Mouse (Mus musculus): ENCODE data around the gene Ccdc153. TPM values are rescaled to one million over a fixed set of nuclear protein-coding genes. Genes with fewer than 3 reads are reported as not detected.

Gene Ccdc153
- polyA plus RNA-seq, 1 experiment from 2014 or later, result not detected

DNA sequence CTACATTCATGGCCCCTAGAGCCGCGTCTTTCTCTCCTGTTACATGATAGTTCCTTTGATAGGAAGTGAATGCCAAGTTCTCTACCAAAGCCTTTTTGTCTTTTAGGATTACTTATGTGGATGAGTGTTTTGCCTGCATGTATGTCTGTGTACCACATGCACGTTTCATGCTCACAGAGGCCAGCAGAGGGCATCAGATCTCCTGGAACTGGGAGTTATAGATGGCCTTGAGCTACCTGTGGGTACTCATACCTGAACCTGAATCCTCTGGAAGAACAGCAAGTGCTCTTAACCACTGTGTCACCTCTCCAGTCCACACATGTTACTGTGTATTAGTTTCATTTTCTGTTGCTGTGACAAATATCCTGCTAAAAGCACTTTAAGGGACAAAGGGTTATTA, 52.0 kb downstream of the Ccdc153 start:
- WGBS (ENCODE audit: insufficient replicate concordance), result 75% methylated on average over 3 of the region's 3 CpGs
- no peak for ATAC-seq
- H3K27ac ChIP-seq (ENCODE audit: low read depth), result no peak overlapping the region

More for the DNA sequence above, 52.0 kb downstream of the Ccdc153 start:
- H3K36me3 ChIP-seq (replicated peaks; ENCODE audit: insufficient read depth, low read length), result peaks cover 57% of the 10 kb centered on the region
- peaks cover 14% of the 10 kb centered on the region; the same call in 1 of the 2 replicates for H3K27me3 ChIP-seq (ENCODE audit: insufficient read depth, low read length)
- H3K4me3 ChIP-seq (ENCODE audit: low read depth, low read length), result no peak overlapping the region
- no peak overlapping the region for H3K9ac ChIP-seq (replicated peaks)
- DNase-seq, result peak; percentile 71
- no peak overlapping the region for H3K4me2 ChIP-seq (ENCODE audit: low read depth, low read length)
- no peaks in the 10 kb centered on the region for H3K9me3 ChIP-seq (ENCODE audit: low read length)
- peaks cover 12% of the 10 kb centered on the region for H3K4me1 ChIP-seq (ENCODE audit: insufficient read depth)
- TF ChIP-seq CTCF (IDR thresholded peaks at IDR 0.05; ENCODE audit: low read depth) (peak; percentile 85), EP300 (IDR thresholded peaks at IDR 0.05; ENCODE audit: low read depth) (no peak)

Other genes starting within 250 kb of the Ccdc153 start
- gene Thy1, start 197.3 kb upstream of the Ccdc153 start, polyA plus RNA-seq (2015; fragmentation: Nextera tagmentation; extraction: Ambion mirVana), result 0.39 and 0.85 TPM in 2 replicates
- gene Usp2, start 173.7 kb upstream of the Ccdc153 start, polyA plus RNA-seq (2015; fragmentation: Nextera tagmentation; extraction: Ambion mirVana), result 2.9 and 3.8 TPM in 2 replicates
- gene Mfrp, start 138.9 kb upstream of the Ccdc153 start, polyA plus RNA-seq (2015; fragmentation: Nextera tagmentation; extraction: Ambion mirVana), result not detected in 2 replicates
- 1.0 and 1.3 TPM in 2 replicates for gene C1qtnf5, start 133.4 kb upstream of the Ccdc153 start, polyA plus RNA-seq (2015; fragmentation: Nextera tagmentation; extraction: Ambion mirVana)
- gene Gm49380, start 127.2 kb upstream of the Ccdc153 start, polyA plus RNA-seq (2015; fragmentation: Nextera tagmentation; extraction: Ambion mirVana), result not detected in 2 replicates
- 17.9 and 18.8 TPM in 2 replicates for gene Rnf26, start 127.2 kb upstream of the Ccdc153 start, polyA plus RNA-seq (2015; fragmentation: Nextera tagmentation; extraction: Ambion mirVana)
- 4.2 and 4.5 TPM in 2 replicates for gene Mcam, start 106.2 kb upstream of the Ccdc153 start, polyA plus RNA-seq (2015; fragmentation: Nextera tagmentation; extraction: Ambion mirVana)
- gene Cbl, start 6.6 kb upstream of the Ccdc153 start, polyA plus RNA-seq (2015; fragmentation: Nextera tagmentation; extraction: Ambion mirVana), result 3.1 and 4.0 TPM in 2 replicates
- 0.08 TPM in 1 of 2 replicates, not detected in the other for gene Pdzd3, start 10.8 kb downstream of the Ccdc153 start, polyA plus RNA-seq (2015; fragmentation: Nextera tagmentation; extraction: Ambion mirVana)
- gene Nlrx1, start 27.9 kb downstream of the Ccdc153 start, polyA plus RNA-seq (2015; fragmentation: Nextera tagmentation; extraction: Ambion mirVana), result 4.6 and 5.6 TPM in 2 replicates
- 4.2 TPM in 2 replicates for gene Abcg4, start 47.9 kb downstream of the Ccdc153 start, polyA plus RNA-seq (2015; fragmentation: Nextera tagmentation; extraction: Ambion mirVana)
- 4.5 and 6.3 TPM in 2 replicates for gene Hinfp, start 65.0 kb downstream of the Ccdc153 start, polyA plus RNA-seq (2015; fragmentation: Nextera tagmentation; extraction: Ambion mirVana)
- gene C2cd2l, start 79.6 kb downstream of the Ccdc153 start, polyA plus RNA-seq (2015; fragmentation: Nextera tagmentation; extraction: Ambion mirVana), result 10.1 and 11.4 TPM in 2 replicates
- gene Dpagt1, start 85.3 kb downstream of the Ccdc153 start, polyA plus RNA-seq (2015; fragmentation: Nextera tagmentation; extraction: Ambion mirVana), result 19.0 and 19.4 TPM in 2 replicates
- gene H2afx, start 94.0 kb downstream of the Ccdc153 start, polyA plus RNA-seq (2015; fragmentation: Nextera tagmentation; extraction: Ambion mirVana), result 152 and 164 TPM in 2 replicates
- 517 and 539 TPM in 2 replicates for gene Hmbs, start 103.6 kb downstream of the Ccdc153 start, polyA plus RNA-seq (2015; fragmentation: Nextera tagmentation; extraction: Ambion mirVana)
- gene Vps11, start 121.0 kb downstream of the Ccdc153 start, polyA plus RNA-seq (2015; fragmentation: Nextera tagmentation; extraction: Ambion mirVana), result 12.1 and 13.3 TPM in 2 replicates
- 5.2 and 6.6 TPM in 2 replicates for gene Hyou1, start 138.8 kb downstream of the Ccdc153 start, polyA plus RNA-seq (2015; fragmentation: Nextera tagmentation; extraction: Ambion mirVana)
- 178 and 188 TPM in 2 replicates for gene Slc37a4, start 156.2 kb downstream of the Ccdc153 start, polyA plus RNA-seq (2015; fragmentation: Nextera tagmentation; extraction: Ambion mirVana)
- gene Rps25, start 166.5 kb downstream of the Ccdc153 start, polyA plus RNA-seq (2015; fragmentation: Nextera tagmentation; extraction: Ambion mirVana), result 1,409 and 1,489 TPM in 2 replicates
- gene Trappc4, start 166.9 kb downstream of the Ccdc153 start, polyA plus RNA-seq (2015; fragmentation: Nextera tagmentation; extraction: Ambion mirVana), result 48.0 and 50.4 TPM in 2 replicates
- 11.8 and 12.5 TPM in 2 replicates for gene Ccdc84, start 177.9 kb downstream of the Ccdc153 start, polyA plus RNA-seq (2015; fragmentation: Nextera tagmentation; extraction: Ambion mirVana)
- not detected in 2 replicates for gene Foxr1, start 200.5 kb downstream of the Ccdc153 start, polyA plus RNA-seq (2015; fragmentation: Nextera tagmentation; extraction: Ambion mirVana)
- gene Upk2, start 214.3 kb downstream of the Ccdc153 start, polyA plus RNA-seq (2015; fragmentation: Nextera tagmentation; extraction: Ambion mirVana), result not detected in 2 replicates
- 2.0 and 2.2 TPM in 2 replicates for gene Bcl9l, start 242.1 kb downstream of the Ccdc153 start, polyA plus RNA-seq (2015; fragmentation: Nextera tagmentation; extraction: Ambion mirVana)